Mouse (Mus musculus): ENCODE measurements around the gene Bbip1.

DNA sequence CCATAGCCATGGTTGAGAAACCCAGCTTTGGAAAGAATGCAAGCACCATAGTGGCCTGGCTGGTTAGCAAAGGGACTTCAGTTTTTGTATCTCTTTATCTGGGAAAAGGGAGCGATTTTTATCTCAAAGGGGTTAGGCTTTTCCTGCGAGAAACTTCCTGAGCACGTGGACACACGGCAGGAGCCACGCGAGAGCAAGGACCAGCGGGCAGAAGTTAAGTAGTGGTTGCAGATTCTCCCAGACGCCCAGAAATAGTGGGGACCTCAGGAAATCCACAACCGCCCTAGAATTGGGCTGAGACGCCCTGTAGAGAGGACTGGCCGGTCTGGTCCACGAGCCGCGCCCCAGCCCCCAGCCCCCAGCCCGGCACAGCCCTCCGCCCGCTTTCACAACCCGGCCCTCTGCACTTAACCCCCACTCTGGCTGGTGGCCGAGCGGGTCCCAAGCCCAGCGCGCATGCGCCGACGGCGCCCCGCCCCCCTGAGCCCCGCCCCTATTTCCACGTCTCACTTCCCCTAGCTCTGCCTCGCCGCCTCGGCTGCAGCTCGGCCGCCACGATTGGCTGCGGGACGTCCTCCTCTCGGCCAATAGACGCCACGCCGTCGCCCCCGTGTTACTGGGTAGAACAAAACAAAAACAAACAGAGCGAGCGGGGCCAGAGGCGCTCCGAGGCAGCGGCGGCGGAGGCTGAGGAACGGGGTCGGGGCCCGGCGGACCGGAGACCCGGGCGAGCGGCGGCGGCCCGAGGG is 41.5 kb downstream of the Bbip1 start:
- TF ChIP-seq CTCF (IDR thresholded peaks at IDR 0.05; ENCODE audit: low read depth) (no peak), EP300 (optimal IDR thresholded peaks at IDR 0.05) (peak; percentile 67)

Data from stomach, postnatal 0 days (tissue).